Mouse (Mus musculus) midbrain, embryonic 12.5 days (tissue): ENCODE results near the gene Pgs1. TPM values are rescaled to one million over a fixed set of nuclear protein-coding genes. Genes with fewer than 3 reads are reported as not detected.

Experiments
- ATAC-seq: fragments of 200-750 bp; cut with Nextera tagmentation; 2 replicates; pipeline ENCODE4 v1.8.0; 2017; ENCODE audit warnings: low read depth, moderate TSS enrichment, moderate library complexity; ENCODE audit not compliant: low FRiP score
- H3K27ac ChIP-seq: fragments of 300-500 bp; sonication (generic); replicated peaks from 2 replicates; pipeline ENCODE4 v1.5.1; 2016; ENCODE audit warnings: mild to moderate bottlenecking
- H3K27me3 ChIP-seq: fragments of 300-500 bp; sonication (generic); 2 replicates; pipeline ENCODE4 v1.6.1; 2016; ENCODE audit warnings: mild to moderate bottlenecking
- H3K36me3 ChIP-seq: fragments of 300-500 bp; sonication (generic); 2 replicates; pipeline ENCODE4 v1.6.1; 2016
- H3K4me1 ChIP-seq: fragments of 300-500 bp; sonication (generic); 2 replicates; pipeline ENCODE4 v1.6.1; 2016
- H3K4me2 ChIP-seq: fragments of 300-500 bp; sonication (generic); replicated peaks from 2 replicates; pipeline ENCODE4 v1.6.1; 2016; ENCODE audit warnings: mild to moderate bottlenecking, moderate library complexity
- H3K4me3 ChIP-seq: fragments of 300-500 bp; sonication (generic); 2 replicates; pipeline ENCODE4 v1.5.1; 2016; ENCODE audit warnings: mild to moderate bottlenecking
- H3K9ac ChIP-seq: fragments of 300-500 bp; sonication (generic); replicated peaks from 2 replicates; pipeline ENCODE4 v1.6.1; 2016; ENCODE audit warnings: mild to moderate bottlenecking, moderate library complexity
- H3K9me3 ChIP-seq: fragments of 300-500 bp; sonication (generic); 2 replicates; pipeline ENCODE4 v1.6.1; 2016; ENCODE audit warnings: mild to moderate bottlenecking
- WGBS: fragments of 180-500 bp; shearing (Covaris S2); methylation state at CpG from one replicate; pipeline ENCODE4 v1.1.7; 2016; 5-methylcytosine and 5-hydroxymethylcytosine counted together
- microRNA-seq: library from miRNA; unstranded; fragments of <30 nt; microRNA quantifications from one replicate; pipeline ENCODE4, GENCODE M21; 2017
- polyA plus RNA-seq: library from polyadenylated mRNA; unstranded; fragments of >200 nt; fragmentation: Nextera tagmentation; extraction: Ambion mirVana; gene quantifications from 2 replicates; pipeline ENCODE4 v1.2.1, GENCODE M21; 2016

The Pgs1 gene
- polyA plus RNA-seq, 1 experiment from 2014 or later, result 48.9 TPM

DNA sequence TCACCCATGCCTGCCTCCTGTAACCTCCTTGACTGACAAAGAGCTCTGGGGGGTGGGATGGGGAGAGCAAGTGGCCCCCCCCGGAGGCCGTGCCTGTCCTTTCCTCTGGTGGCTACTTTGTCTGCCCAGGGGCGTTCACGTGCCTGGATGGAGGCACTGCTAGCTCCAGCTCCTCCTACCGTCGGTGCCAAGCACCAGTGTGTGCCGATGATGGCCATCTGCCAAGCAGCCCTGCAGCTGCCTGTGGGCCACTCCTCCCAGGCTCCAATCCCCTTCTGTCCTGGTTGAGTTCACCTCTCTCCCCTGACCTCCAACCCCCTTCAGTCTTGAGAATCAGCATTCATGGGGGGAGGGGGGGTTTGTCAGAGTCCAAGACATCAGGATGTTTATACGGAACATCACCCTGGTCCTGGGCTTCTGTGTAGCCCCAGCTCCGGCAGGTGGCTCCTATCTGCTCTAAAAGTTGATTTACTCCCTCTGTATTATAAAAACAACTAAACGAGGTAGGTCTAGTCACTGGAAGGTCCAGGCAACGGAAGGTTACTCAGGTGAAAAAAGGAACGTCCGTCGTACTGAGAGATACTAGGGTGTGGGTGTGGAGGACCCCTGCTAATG lies 57.3 kb downstream of the Pgs1 start:
- no peak for ATAC-seq
- H3K9me3 ChIP-seq, result no peaks in the 10 kb centered on the region
- peaks cover 10% of the 10 kb centered on the region; the same call in 1 of the 2 replicates for H3K4me1 ChIP-seq
- 71% methylated on average over 14 of the region's 14 CpGs for WGBS
- no peak overlapping the region for H3K4me3 ChIP-seq
- no peaks in the 10 kb centered on the region for H3K27me3 ChIP-seq
- no peaks in the 10 kb centered on the region for H3K36me3 ChIP-seq
- H3K9ac ChIP-seq, result no peak overlapping the region
- no peak overlapping the region for H3K4me2 ChIP-seq
- no peak overlapping the region for H3K27ac ChIP-seq

DNA sequence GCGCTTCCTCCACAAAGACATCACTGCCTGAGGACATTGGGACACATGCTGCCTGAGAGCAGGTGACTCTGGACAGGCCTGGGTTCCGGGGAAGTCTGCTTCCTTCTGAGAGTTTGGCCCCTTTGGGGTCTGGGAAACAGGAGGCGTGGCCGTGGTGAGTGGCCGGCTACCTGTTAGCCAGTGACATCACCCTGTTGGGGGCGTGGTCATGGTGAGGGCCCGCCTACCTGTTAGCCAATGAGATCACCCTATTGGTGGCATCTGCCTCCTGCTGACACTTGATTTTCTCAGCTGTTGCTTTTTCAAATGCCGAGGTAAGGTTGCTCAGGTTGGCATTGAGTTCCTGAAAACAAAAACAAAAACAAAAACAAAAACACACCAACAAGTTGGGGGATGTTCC lies 63.5 kb downstream of the Pgs1 start:
- H3K4me1 ChIP-seq, result no peaks in the 10 kb centered on the region
- no peak overlapping the region for H3K9ac ChIP-seq
- H3K4me3 ChIP-seq, result no peak overlapping the region
- no peaks in the 10 kb centered on the region for H3K27me3 ChIP-seq
- no peak overlapping the region for H3K4me2 ChIP-seq
- ATAC-seq, result no peak
- WGBS, result 37% methylated on average over 8 of the region's 8 CpGs
- no peaks in the 10 kb centered on the region for H3K9me3 ChIP-seq
- no peak overlapping the region for H3K27ac ChIP-seq
- no peaks in the 10 kb centered on the region for H3K36me3 ChIP-seq

DNA sequence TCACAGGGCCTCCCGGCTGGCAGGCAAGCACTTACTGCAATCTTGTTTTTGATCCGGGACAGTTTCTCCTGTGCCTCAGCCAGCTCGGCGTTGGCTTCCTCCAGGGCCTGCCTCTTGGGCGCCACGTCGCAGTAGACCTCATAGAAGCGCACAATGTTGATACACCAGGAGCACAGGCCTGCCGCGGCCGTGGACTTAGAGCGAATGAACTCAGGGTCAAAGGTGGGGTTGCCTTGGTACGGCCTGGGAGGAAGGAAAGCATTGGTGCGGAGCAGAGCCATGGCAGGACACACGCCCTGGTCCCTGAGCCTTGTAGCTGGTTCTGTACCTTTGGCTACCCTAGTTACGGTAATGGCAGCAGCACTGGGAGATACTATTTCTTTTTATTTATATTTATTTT lies 64.1 kb downstream of the Pgs1 start:
- Histone ChIP-seq H3K27me3 (no peaks in the 10 kb centered on the region), H3K4me1 (no peaks in the 10 kb centered on the region), H3K9me3 (no peaks in the 10 kb centered on the region), H3K9ac (no peak overlapping the region), H3K27ac (no peak overlapping the region), H3K36me3 (no peaks in the 10 kb centered on the region), H3K4me2 (no peak overlapping the region), H3K4me3 (no peak overlapping the region)
- no peak for ATAC-seq
- 83% methylated on average over 16 of the region's 16 CpGs for WGBS

DNA sequence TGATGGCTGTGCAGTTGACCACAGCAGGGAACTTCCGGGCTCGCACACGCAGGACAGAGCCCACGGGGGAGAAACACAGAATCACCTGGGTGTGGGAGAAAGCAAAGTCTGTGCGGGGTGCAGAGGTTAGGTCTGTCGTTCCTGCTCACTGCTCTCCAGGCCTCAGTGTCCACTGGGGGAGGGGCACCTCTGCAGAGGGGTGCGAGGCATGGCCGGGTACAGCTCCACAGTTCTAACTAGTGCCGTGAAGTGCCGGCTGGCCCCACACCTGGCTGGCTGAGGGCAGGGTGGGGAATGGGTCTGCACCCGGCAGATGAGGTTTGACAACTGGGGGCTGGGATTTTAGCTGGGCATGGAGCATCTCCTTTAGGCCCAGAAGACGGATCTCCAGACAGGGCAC lies 72.3 kb downstream of the Pgs1 start:
- no peak for ATAC-seq
- Histone ChIP-seq H3K27ac (no peak overlapping the region), H3K9ac (no peak overlapping the region), H3K4me2 (no peak overlapping the region), H3K4me1 (peaks cover 7% of the 10 kb centered on the region; the same call in 1 of the 2 replicates), H3K27me3 (no peaks in the 10 kb centered on the region), H3K36me3 (no peaks in the 10 kb centered on the region), H3K4me3 (no peak overlapping the region), H3K9me3 (no peaks in the 10 kb centered on the region)
- WGBS, result 75% methylated on average over 12 of the region's 12 CpGs

DNA sequence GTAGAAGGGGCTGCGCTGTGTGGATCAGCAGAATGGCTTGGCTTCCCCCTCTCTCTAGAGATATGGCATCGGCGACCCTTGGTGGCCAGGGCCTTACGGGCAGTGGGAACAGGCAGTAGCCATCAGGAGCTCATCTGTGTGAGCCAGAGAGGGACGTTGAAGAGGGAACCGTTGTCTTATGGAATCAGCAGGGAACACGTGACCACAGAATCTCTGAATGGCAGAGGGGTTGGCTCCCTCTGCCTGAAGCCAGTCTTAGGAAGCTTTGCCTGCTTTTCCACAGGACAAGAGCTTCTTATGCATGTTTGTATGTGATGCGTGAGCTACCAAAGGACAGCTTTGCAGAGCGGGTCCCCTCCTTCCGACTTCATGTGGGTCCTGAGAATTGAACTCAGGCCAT lies 72.8 kb downstream of the Pgs1 start:
- Histone ChIP-seq H3K27ac (no peak overlapping the region), H3K4me3 (no peak overlapping the region), H3K27me3 (no peaks in the 10 kb centered on the region), H3K4me1 (peaks cover 7% of the 10 kb centered on the region; the same call in 1 of the 2 replicates), H3K36me3 (no peaks in the 10 kb centered on the region), H3K4me2 (no peak overlapping the region), H3K9me3 (no peaks in the 10 kb centered on the region), H3K9ac (no peak overlapping the region)
- WGBS, result 57% methylated on average over 10 of the region's 10 CpGs
- ATAC-seq, result no peak

DNA sequence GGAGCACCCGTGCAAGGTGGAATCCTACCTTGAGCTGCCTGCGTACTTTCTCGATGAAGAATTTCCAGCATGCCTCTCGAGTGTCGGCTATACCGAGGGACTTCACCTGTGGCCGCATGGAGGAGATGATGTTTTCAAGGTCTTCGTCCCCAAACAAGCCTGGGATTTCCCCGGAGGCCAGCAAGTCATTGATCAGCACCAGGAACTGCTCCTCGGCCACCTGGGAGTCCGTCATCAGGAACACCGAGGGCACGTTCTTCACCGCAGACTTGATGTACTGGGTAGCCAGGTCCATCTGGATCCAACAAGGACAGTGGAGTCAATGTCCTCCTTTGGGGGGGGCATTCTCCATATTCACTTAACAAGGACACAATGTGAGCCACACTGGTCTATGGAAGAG lies 73.9 kb downstream of the Pgs1 start:
- Histone ChIP-seq H3K9me3 (no peaks in the 10 kb centered on the region), H3K4me1 (peaks cover 7% of the 10 kb centered on the region; the same call in 1 of the 2 replicates), H3K27ac (no peak overlapping the region), H3K4me3 (no peak overlapping the region), H3K9ac (no peak overlapping the region), H3K36me3 (no peaks in the 10 kb centered on the region), H3K4me2 (no peak overlapping the region), H3K27me3 (no peaks in the 10 kb centered on the region)
- no peak for ATAC-seq
- WGBS, result 89% methylated on average over 14 of the region's 14 CpGs

DNA sequence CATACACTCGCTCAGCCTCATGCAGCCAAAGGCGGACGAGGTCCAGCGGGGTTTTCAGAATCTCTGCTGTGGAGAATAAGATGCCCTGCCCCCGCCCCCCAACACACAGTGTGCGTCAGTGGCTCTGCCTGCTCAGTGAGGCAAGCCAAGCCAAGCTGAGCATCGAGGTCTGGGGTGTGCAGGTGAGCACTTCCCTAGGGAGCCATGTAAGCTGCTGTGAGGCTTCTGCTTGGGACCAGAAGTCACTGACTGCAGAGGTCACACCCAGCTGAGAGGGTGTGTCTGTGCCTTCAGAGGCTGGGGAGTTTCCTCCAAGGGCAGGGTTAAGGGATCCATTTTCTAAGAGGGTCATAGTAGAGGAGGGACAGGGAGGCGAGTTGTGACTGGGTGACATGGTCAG lies 81.5 kb downstream of the Pgs1 start:
- no peak for ATAC-seq
- Histone ChIP-seq H3K27me3 (no peaks in the 10 kb centered on the region; the same call in 1 of the 2 replicates), H3K4me3 (no peak overlapping the region), H3K4me2 (no peak overlapping the region), H3K9ac (no peak overlapping the region), H3K9me3 (no peaks in the 10 kb centered on the region), H3K36me3 (no peaks in the 10 kb centered on the region), H3K4me1 (peaks cover 13% of the 10 kb centered on the region; the same call in 1 of the 2 replicates), H3K27ac (no peak overlapping the region)
- WGBS, result 64% methylated on average over 8 of the region's 8 CpGs

DNA sequence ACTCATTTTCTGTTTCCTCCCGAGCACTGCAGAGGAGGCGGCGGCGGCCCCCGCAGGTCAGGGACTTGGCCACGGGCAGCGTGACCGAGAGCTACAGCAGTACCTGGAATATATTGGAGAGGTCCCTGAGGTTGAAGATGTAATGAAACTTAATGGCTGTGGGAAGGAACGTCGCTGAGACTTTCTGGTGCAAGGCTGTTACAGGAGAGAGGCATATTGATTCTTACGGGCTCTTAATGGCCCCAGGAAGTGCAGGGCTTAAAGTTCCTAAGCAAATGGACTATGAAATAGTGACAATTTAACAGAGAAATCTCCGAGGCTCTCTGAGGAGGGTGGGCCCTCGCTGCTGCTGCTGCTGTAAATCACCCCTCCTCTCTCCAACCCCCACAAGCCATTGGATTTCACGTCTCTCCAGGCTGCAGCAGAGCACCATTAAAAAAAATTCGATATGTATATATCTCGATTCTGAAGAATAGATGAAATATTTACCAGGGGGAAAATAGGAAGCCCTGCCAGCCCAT lies 82.8 kb downstream of the Pgs1 start:
- H3K4me1 ChIP-seq, result peaks cover 13% of the 10 kb centered on the region; the same call in 1 of the 2 replicates
- no peaks in the 10 kb centered on the region for H3K36me3 ChIP-seq
- H3K9me3 ChIP-seq, result no peaks in the 10 kb centered on the region
- no peak overlapping the region for H3K27ac ChIP-seq
- no peaks in the 10 kb centered on the region; the same call in 1 of the 2 replicates for H3K27me3 ChIP-seq
- no peak for ATAC-seq
- H3K9ac ChIP-seq, result no peak overlapping the region
- H3K4me2 ChIP-seq, result no peak overlapping the region
- 86% methylated on average over 16 of the region's 16 CpGs for WGBS
- H3K4me3 ChIP-seq, result no peak overlapping the region

DNA sequence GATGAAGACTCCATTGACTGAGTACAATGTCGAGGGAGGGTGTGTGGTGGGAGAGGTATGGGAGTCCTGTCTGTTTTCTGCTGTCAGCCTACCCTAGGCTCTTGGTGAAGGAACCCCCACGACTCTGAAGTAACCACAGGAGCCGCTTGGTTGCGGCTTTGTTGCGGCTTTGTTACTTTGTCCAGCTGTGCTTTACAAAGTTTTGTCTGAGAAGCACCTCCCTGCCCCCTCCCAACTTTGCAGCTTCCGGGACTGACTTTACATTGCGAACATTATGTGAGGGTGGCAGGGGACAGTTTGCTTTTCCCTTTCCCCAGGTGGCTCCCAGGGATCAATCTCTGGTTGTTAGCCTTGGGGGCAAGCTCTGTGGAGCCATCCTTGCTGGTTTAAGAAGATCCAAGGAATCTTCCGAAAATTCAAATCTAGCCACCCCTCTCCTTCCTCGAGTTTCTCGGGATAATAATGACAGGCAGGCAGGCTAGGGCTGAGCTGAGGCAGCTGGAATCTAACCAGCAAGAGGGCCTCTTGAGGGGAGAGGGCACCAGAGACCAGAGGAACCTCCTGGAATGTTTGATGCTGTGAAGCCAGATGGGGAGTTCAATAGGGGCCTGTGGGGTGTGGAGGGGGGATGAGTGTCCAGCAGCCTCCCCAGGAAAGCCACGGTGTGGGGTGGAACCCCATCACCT lies 85.3 kb downstream of the Pgs1 start:
- Histone ChIP-seq H3K4me2 (no peak overlapping the region), H3K9ac (no peak overlapping the region), H3K27ac (no peak overlapping the region), H3K27me3 (no peaks in the 10 kb centered on the region; the same call in 1 of the 2 replicates), H3K4me3 (no peak overlapping the region), H3K36me3 (no peaks in the 10 kb centered on the region), H3K4me1 (peaks cover 11% of the 10 kb centered on the region; the same call in 1 of the 2 replicates), H3K9me3 (no peaks in the 10 kb centered on the region)
- ATAC-seq, result no peak
- WGBS, result 33% methylated on average over 11 of the region's 11 CpGs

Small RNAs within 50 kb of the gene (microRNA-seq; reads per million reads assigned to microRNA genes)
- gene Mir6933, result not detected

Other genes with a start within 250 kb of the Pgs1 start
- gene Tmc8, start 204.2 kb upstream of the Pgs1 start, polyA plus RNA-seq, result 0.37 and 0.92 TPM in 2 replicates
- 6.5 and 6.6 TPM in 2 replicates for gene Tmc6, start 204.1 kb upstream of the Pgs1 start, polyA plus RNA-seq
- gene 6030468B19Rik, start 188.6 kb upstream of the Pgs1 start, polyA plus RNA-seq, result 0.28 TPM in 1 of 2 replicates, not detected in the other
- gene Gm20708, start 176.6 kb upstream of the Pgs1 start, polyA plus RNA-seq, result 0.56 TPM in 1 of 2 replicates, not detected in the other
- gene Syngr2, start 176.6 kb upstream of the Pgs1 start, polyA plus RNA-seq, result 26.2 and 27.0 TPM in 2 replicates
- gene Afmid, start 160.4 kb upstream of the Pgs1 start, polyA plus RNA-seq, result 4.4 and 4.7 TPM in 2 replicates
- gene Tk1, start 160.2 kb upstream of the Pgs1 start, polyA plus RNA-seq, result 69.5 and 70.9 TPM in 2 replicates
- 228 and 237 TPM in 2 replicates for gene Birc5, start 137.0 kb upstream of the Pgs1 start, polyA plus RNA-seq
- gene Tmem235, start 125.5 kb upstream of the Pgs1 start, polyA plus RNA-seq, result not detected in 2 replicates
- 3.1 and 3.2 TPM in 2 replicates for gene Tha1, start 112.8 kb upstream of the Pgs1 start, polyA plus RNA-seq
- 10.7 and 13.2 TPM in 2 replicates for gene Socs3, start 16.2 kb upstream of the Pgs1 start, polyA plus RNA-seq
- gene Dnah17, start 144.3 kb downstream of the Pgs1 start, polyA plus RNA-seq, result 0.26 and 0.37 TPM in 2 replicates